Mouse (Mus musculus) spleen, adult 12 weeks (tissue): ENCODE data around the gene Ehf.

Experiments
- DNase-seq: peaks from one replicate; pipeline ENCODE4 v3.0.0; 2022; ENCODE audit warnings: low spot score

The Ehf gene

GRCm38 (mm10) chr2:103293751-103294150 is 9.3 kb downstream of the Ehf start:
- DNase-seq: no peak

- no peak for DNase-seq
These were observed 9.9 kb downstream of the Ehf start for GRCm38 (mm10) chr2:103293214-103293613.

- DNase-seq: no peak
These were observed 12.3 kb downstream of the Ehf start for GRCm38 (mm10) chr2:103290705-103291269.

GRCm38 (mm10) chr2:103290167-103290566 is 12.9 kb downstream of the Ehf start:
- DNase-seq: no peak

- DNase-seq: no peak
These were observed 13.6 kb downstream of the Ehf start for GRCm38 (mm10) chr2:103289407-103289950.

- no peak for DNase-seq
These were observed 15.4 kb downstream of the Ehf start for GRCm38 (mm10) chr2:103287716-103288115.

GRCm38 (mm10) chr2:103285561-103285960 is 17.5 kb downstream of the Ehf start:
- DNase-seq: no peak

- no peak for DNase-seq
These were observed 19.3 kb downstream of the Ehf start for GRCm38 (mm10) chr2:103283730-103284129.

- DNase-seq: no peak
These were observed 20.8 kb downstream of the Ehf start for GRCm38 (mm10) chr2:103282184-103282750.

- no peak for DNase-seq
These were observed 23.2 kb downstream of the Ehf start for GRCm38 (mm10) chr2:103279927-103280326.

- DNase-seq: no peak
These were observed 24.6 kb downstream of the Ehf start for GRCm38 (mm10) chr2:103278476-103278875.

- DNase-seq: no peak
These were observed 25.3 kb downstream of the Ehf start for GRCm38 (mm10) chr2:103277794-103278193.

GRCm38 (mm10) chr2:103275316-103275960 is 27.6 kb downstream of the Ehf start:
- no peak for DNase-seq

GRCm38 (mm10) chr2:103274803-103275202 is 28.3 kb downstream of the Ehf start:
- no peak for DNase-seq

GRCm38 (mm10) chr2:103274270-103274669 is 28.8 kb downstream of the Ehf start:
- DNase-seq: no peak

- DNase-seq: no peak
These were observed 31.6 kb downstream of the Ehf start for GRCm38 (mm10) chr2:103271481-103271880.

GRCm38 (mm10) chr2:103270556-103271160 is 32.4 kb downstream of the Ehf start:
- DNase-seq: no peak

GRCm38 (mm10) chr2:103239086-103239485 is 64.0 kb downstream of the Ehf start:
- no peak for DNase-seq

- no peak for DNase-seq
These were observed 76.3 kb downstream of the Ehf start for GRCm38 (mm10) chr2:103226781-103227180.

- no peak for DNase-seq
These were observed 82.2 kb downstream of the Ehf start for GRCm38 (mm10) chr2:103220871-103221270.

GRCm38 (mm10) chr2:103218323-103218722 is 84.8 kb downstream of the Ehf start:
- DNase-seq: no peak

- DNase-seq: no peak
These were observed 87.3 kb downstream of the Ehf start for GRCm38 (mm10) chr2:103215801-103216200.

GRCm38 (mm10) chr2:103214861-103215260 is 88.2 kb downstream of the Ehf start:
- DNase-seq: no peak
